Mouse (Mus musculus): Measurements from ENCODE around the gene Rtel1. TPM values are rescaled to one million over a fixed set of nuclear protein-coding genes. Genes with fewer than 3 reads are reported as not detected.

The Rtel1 gene
- polyA plus RNA-seq, 1 experiment from 2014 or later = 9.0 TPM

DNA sequence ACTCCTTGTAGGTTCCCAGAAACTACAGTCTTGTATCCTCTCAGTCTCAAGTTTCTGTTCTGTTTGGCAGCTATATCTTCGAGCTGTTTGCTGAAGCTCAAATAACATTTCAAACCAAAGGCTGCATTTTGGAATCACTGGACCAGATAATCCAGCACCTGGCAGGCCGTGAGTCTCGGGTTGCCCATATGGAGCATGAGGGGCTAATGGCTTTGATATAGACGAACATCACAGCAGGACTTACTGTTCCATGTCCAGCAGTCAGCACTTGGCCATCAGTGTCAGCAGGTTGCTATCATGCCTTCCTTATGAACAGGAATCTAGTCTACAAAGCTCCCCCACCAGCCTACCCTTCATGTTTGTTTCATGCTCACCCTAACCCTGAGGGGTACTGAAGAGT lies 20.9 kb downstream of the Rtel1 start:
- Histone ChIP-seq H3K27ac (replicated peaks) (no peak overlapping the region), H3K4me2 (replicated peaks; ENCODE audit: low read depth) (no peak overlapping the region), H3K4me3 (ENCODE audit: low read depth, low read length) (no peak overlapping the region), H3K36me3 (ENCODE audit: control insufficient read depth, insufficient read depth, low read length) (peaks cover 2% of the 10 kb centered on the region; the same call in 1 of the 2 replicates), H3K4me1 (replicated peaks; ENCODE audit: control insufficient read depth, insufficient read depth) (no peaks in the 10 kb centered on the region), H3K9ac (ENCODE audit: low read length) (no peak overlapping the region), H3K9me3 (ENCODE audit: control insufficient read depth, low read length) (no peaks in the 10 kb centered on the region), H3K27me3 (ENCODE audit: control insufficient read depth, insufficient read depth, low read length) (no peaks in the 10 kb centered on the region)
- ATAC-seq (ENCODE audit: low FRiP score, low TSS enrichment) = no peak
- DNase-seq (ENCODE audit: low spot score) = no peak
- no peak for TF ChIP-seq CTCF (IDR thresholded peaks at IDR 0.05; ENCODE audit: low read depth)
- TF ChIP-seq EP300 (optimal IDR thresholded peaks at IDR 0.05) = no peak
- 90% methylated on average over 4 of the region's 4 CpGs for WGBS

DNA sequence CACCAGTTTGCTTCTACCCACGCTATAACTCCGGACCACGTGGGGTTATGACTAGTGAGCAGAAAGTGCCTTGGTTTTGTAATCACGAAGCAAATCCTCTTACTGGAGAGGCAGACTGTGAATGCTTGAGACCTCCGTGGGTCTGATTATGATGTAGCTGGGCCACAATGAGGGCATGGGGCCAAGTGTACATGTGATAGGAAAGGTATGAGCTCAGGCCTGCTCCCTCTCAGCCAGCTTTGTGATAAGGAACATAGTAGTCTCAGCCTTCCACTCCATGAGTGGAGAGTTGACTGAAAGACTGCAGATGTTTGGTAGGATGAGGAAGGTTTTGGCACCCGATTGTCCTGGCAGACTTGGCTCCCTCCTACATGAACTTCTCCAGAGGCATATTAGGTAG lies 23.2 kb downstream of the Rtel1 start:
- Histone ChIP-seq H3K9me3 (ENCODE audit: control insufficient read depth, low read length) (no peaks in the 10 kb centered on the region), H3K9ac (ENCODE audit: low read length) (no peak overlapping the region), H3K36me3 (ENCODE audit: control insufficient read depth, insufficient read depth, low read length) (peaks cover 10% of the 10 kb centered on the region), H3K4me1 (replicated peaks; ENCODE audit: control insufficient read depth, insufficient read depth) (no peaks in the 10 kb centered on the region), H3K27me3 (ENCODE audit: control insufficient read depth, insufficient read depth, low read length) (no peaks in the 10 kb centered on the region), H3K4me2 (replicated peaks; ENCODE audit: low read depth) (no peak overlapping the region), H3K4me3 (ENCODE audit: low read depth, low read length) (no peak overlapping the region), H3K27ac (replicated peaks) (no peak overlapping the region)
- 87% methylated on average over 6 of the region's 6 CpGs for WGBS
- DNase-seq (ENCODE audit: low spot score) = no peak
- TF ChIP-seq CTCF (IDR thresholded peaks at IDR 0.05; ENCODE audit: low read depth) = no peak
- no peak for TF ChIP-seq EP300 (optimal IDR thresholded peaks at IDR 0.05)
- no peak for ATAC-seq (ENCODE audit: low FRiP score, low TSS enrichment)

DNA sequence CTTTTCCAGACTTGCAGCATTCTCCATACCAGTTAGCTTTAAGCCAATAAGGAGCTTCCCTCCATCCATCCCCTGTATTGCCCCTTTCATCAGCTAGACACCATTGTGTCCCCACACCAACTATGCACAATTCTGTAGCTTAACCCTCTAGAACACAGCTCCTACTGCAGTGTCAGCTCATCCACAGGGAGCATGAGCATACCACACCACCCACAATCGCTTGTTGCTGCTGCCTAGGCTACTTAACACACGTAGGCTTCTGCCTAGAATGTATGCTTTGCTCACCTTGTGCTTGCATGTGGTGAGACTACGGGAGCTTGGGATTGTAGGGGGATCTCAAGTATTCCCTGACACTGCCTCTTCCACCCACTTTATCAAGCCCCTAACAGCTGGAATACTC lies 37.2 kb downstream of the Rtel1 start:
- WGBS = 77% methylated on average over 3 of the region's 3 CpGs
- ATAC-seq (ENCODE audit: low FRiP score, low TSS enrichment) (no peak), DNase-seq (ENCODE audit: low spot score) (no peak)
- H3K36me3 ChIP-seq (ENCODE audit: control insufficient read depth, insufficient read depth, low read length) = peaks cover 25% of the 10 kb centered on the region
- no peak overlapping the region for H3K4me2 ChIP-seq (replicated peaks; ENCODE audit: low read depth)
- no peak for TF ChIP-seq CTCF (IDR thresholded peaks at IDR 0.05; ENCODE audit: low read depth)
- H3K9ac ChIP-seq (ENCODE audit: low read length) = no peak overlapping the region
- H3K9me3 ChIP-seq (ENCODE audit: control insufficient read depth, low read length) = no peaks in the 10 kb centered on the region
- no peaks in the 10 kb centered on the region for H3K4me1 ChIP-seq (replicated peaks; ENCODE audit: control insufficient read depth, insufficient read depth)
- H3K27ac ChIP-seq (replicated peaks) = no peak overlapping the region
- H3K4me3 ChIP-seq (ENCODE audit: low read depth, low read length) = no peak overlapping the region
- H3K27me3 ChIP-seq (ENCODE audit: control insufficient read depth, insufficient read depth, low read length) = no peaks in the 10 kb centered on the region

DNA sequence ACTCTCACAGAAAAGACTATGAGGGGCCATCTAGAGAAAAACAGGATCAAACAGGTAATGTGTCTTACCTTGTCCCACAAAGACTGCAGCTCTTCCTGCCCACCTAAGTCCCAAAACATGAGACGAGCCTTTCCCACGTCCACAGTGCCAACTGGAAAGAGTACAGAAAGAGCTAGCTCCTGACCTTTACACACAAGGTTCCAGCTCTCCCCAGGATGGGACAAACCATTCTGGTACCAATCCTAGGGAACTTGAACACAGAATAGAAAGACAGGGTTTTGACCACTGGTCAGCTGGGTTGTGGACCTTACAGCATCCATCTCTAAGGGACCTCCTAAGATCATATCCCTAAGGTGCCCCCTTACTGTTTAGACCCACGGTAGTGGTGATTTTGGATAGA lies 44.4 kb downstream of the Rtel1 start:
- Histone ChIP-seq H3K4me3 (ENCODE audit: low read depth, low read length) (peak overlapping the region; percentile 71; the same call in 1 of the 2 replicates), H3K9me3 (ENCODE audit: control insufficient read depth, low read length) (no peaks in the 10 kb centered on the region), H3K4me2 (replicated peaks; ENCODE audit: low read depth) (peak overlapping the region; percentile 97), H3K4me1 (replicated peaks; ENCODE audit: control insufficient read depth, insufficient read depth) (peaks cover 5% of the 10 kb centered on the region), H3K9ac (ENCODE audit: low read length) (peak overlapping the region; percentile 91; the same call in 1 of the 2 replicates), H3K27me3 (ENCODE audit: control insufficient read depth, insufficient read depth, low read length) (no peaks in the 10 kb centered on the region), H3K36me3 (ENCODE audit: control insufficient read depth, insufficient read depth, low read length) (peaks cover 9% of the 10 kb centered on the region), H3K27ac (replicated peaks) (no peak overlapping the region)
- WGBS = 79% methylated on average over 3 of the region's 3 CpGs
- no peak for DNase-seq (ENCODE audit: low spot score)
- TF ChIP-seq CTCF (IDR thresholded peaks at IDR 0.05; ENCODE audit: low read depth) = no peak
- TF ChIP-seq EP300 (optimal IDR thresholded peaks at IDR 0.05) = no peak
- ATAC-seq (ENCODE audit: low FRiP score, low TSS enrichment) = no peak

DNA sequence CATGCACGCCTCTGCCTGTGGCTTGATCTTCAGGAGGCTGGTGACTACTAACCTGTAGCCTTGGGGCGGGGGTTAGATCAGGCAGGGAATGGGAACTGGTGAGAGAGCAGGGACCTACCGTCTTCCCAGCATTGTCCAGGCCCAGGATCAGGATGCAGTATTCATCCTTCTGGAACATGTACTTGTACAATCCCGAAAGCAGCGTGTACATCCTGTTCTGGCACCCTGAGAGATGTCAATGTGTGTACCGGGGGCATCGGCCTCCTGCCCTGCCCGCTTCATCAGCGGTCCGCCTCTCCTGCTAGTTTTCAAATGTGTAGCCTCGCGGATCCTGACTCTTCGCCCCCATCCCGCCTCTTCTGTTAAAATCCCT lies 44.9 kb downstream of the Rtel1 start:
- H3K9ac ChIP-seq (ENCODE audit: low read length) = peak overlapping the region; percentile 91

DNA sequence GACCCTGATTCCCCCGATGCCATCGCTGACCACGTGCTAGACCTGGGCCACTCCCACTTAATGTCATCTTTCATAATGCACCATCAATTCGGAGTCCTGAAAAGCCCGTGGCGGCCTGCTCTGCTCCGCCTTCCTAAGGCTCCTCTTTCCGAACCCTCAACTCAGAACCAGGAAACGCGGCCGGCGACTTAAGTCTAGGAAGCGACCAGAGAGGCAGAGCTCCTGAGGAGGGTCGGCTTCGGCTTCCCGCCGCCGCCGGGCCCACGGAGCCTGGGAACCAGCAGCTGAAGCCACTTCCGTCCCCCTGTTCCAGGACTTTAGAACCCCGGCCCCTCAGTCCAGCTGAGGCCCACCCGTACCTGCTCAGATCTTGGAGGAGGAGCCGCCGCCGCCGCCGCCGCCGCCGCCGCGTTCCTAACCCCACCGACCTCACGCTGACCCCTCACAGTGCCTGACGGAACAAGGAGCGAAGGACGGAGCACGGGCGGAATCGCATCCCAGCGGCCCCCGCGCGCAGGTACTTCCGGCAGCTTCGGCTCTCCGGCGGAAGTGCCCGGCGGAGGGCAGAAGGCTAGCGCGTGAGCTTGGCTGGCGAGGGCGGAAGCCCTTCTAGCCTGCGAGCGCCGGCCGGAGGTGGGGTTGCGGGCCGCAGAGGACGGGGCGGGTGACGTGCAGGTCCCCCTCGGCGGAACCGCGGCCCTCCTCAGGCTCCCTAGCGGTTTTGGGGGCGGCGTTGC lies 45.5 kb downstream of the Rtel1 start, which contains the start of the genes Zgpat and Arfrp1:
Gene Zgpat, plus strand, starts transcription at position 69 of the 737 bp plus-strand sequence.
Gene Arfrp1, minus strand, starts transcription at position 545 of the 737 bp plus-strand sequence.
- Histone ChIP-seq H3K27me3 (ENCODE audit: control insufficient read depth, insufficient read depth, low read length) (no peaks in the 10 kb centered on the region), H3K9me3 (ENCODE audit: control insufficient read depth, low read length) (no peaks in the 10 kb centered on the region), H3K4me2 (replicated peaks; ENCODE audit: low read depth) (peak within 1 kb of the TSS; percentile 97), H3K36me3 (ENCODE audit: control insufficient read depth, insufficient read depth, low read length) (peaks cover 7% of the 10 kb centered on the region; the same call in 1 of the 2 replicates), H3K9ac (ENCODE audit: low read length) (peak within 1 kb of the TSS; percentile 91), H3K4me3 (ENCODE audit: low read depth, low read length) (peak within 1 kb of the TSS; percentile 71), H3K27ac (replicated peaks) (peak within 1 kb of the TSS; percentile 94), H3K4me1 (replicated peaks; ENCODE audit: control insufficient read depth, insufficient read depth) (peaks cover 5% of the 10 kb centered on the region)
- 0% methylated on average over 63 of the region's 71 CpGs for WGBS
- DNase-seq (ENCODE audit: low spot score) (peak; percentile 93), ATAC-seq (ENCODE audit: low FRiP score, low TSS enrichment) (peak; percentile 92)
- no peak for TF ChIP-seq EP300 (optimal IDR thresholded peaks at IDR 0.05)
- peak; percentile 10; the same call in 1 of the 2 replicates for TF ChIP-seq CTCF (IDR thresholded peaks at IDR 0.05; ENCODE audit: low read depth)

More for the DNA sequence above, 44.9 kb downstream of the Rtel1 start:
- TF ChIP-seq CTCF (IDR thresholded peaks at IDR 0.05; ENCODE audit: low read depth) (no peak), EP300 (optimal IDR thresholded peaks at IDR 0.05) (no peak)
- peaks cover 7% of the 10 kb centered on the region; the same call in 1 of the 2 replicates for H3K36me3 ChIP-seq (ENCODE audit: control insufficient read depth, insufficient read depth, low read length)
- H3K27me3 ChIP-seq (ENCODE audit: control insufficient read depth, insufficient read depth, low read length) = no peaks in the 10 kb centered on the region
- 6% methylated on average over 14 of the region's 14 CpGs for WGBS
- H3K9me3 ChIP-seq (ENCODE audit: control insufficient read depth, low read length) = no peaks in the 10 kb centered on the region
- H3K27ac ChIP-seq (replicated peaks) = no peak overlapping the region; the same call in 1 of the 2 replicates
- ATAC-seq (ENCODE audit: low FRiP score, low TSS enrichment) (no peak), DNase-seq (ENCODE audit: low spot score) (no peak)
- H3K4me1 ChIP-seq (replicated peaks; ENCODE audit: control insufficient read depth, insufficient read depth) = peaks cover 5% of the 10 kb centered on the region
- peak overlapping the region; percentile 97 for H3K4me2 ChIP-seq (replicated peaks; ENCODE audit: low read depth)
- peak overlapping the region; percentile 71 for H3K4me3 ChIP-seq (ENCODE audit: low read depth, low read length)

Data from stomach, postnatal 0 days (tissue).